Mouse (Mus musculus): Measurements from ENCODE around the gene Smtnl1. TPM values are rescaled to one million over a fixed set of nuclear protein-coding genes. Genes with fewer than 3 reads are reported as not detected.

Smtnl1 gene
- total RNA-seq (2021): not detected

- DNase-seq (ENCODE audit: low spot score in 2 of 2): no peak
- intact Hi-C loops (cut with DNase I): no loop called here
Observed at GRCm38 (mm10) chr2:84822552-84822951, at the start of gene Smtnl1. Gene Smtnl1, minus strand, starts transcription at chr2:84822652.

- no peak for DNase-seq (ENCODE audit: low spot score in 2 of 2)
- intact Hi-C loops (cut with DNase I): no loop called here
Observed at GRCm38 (mm10) chr2:84870623-84871160, 48.2 kb upstream of the Smtnl1 start.

DNA sequence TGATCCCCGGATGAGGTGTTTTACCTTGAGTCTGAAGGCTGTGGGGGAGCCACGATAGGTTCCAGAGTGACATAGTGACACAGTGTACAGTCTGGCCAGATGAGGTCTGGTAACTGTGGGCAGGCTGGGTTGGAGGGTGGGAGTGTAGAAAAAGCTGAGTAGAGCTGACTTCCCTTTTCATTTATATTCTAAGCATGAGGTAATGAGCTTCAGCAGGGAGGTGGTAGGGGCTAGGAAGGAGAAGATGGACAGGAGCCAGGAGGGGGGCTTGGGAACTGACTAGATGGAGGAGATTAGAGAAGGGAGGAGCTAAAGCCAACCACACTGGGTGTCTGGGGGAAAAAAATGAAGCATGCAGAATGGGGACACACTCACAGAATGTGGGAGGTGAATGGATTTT is 46.5 kb upstream of the Smtnl1 start:
- intact Hi-C loops (cut with DNase I): loop anchor here (2.0 to 5.0 kb wide), 2 partner anchors 20 to 37 kb away; no protein-coding TSS in a partner anchor
- DNase-seq (ENCODE audit: low spot score in 2 of 2): no peak

DNA sequence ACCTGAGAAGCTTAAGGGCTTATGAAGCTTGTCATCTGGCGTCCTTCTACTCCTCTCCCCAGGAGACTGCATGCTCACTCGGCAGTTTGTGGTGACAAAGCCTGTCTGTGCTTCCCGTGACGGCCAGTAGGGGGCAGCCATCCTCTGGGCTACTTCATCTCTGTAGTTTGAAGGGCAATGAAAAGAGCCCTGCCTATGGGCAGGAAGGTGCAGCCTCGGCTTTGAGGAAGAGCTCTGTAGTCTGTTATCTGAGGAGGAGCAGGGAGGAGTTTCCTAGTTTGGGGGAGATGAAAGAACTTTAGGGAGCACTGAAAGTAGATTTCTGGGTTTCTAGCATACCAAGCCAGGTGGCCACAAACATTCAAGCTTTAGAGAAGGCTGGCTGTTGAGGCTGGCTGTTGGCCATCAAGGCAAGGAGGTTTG is 46.1 kb upstream of the Smtnl1 start:
- intact Hi-C loops (cut with DNase I): loop anchor here (2.0 to 5.0 kb wide), 2 partner anchors 20 to 36 kb away; no protein-coding TSS in a partner anchor
- peak; percentile 74 to 79 for DNase-seq (ENCODE audit: low spot score in 2 of 2)

- DNase-seq (ENCODE audit: low spot score in 2 of 2): peak in 1 of 2 experiments; percentile 57
- intact Hi-C loops (cut with DNase I): loop anchor here (5.0 kb wide), 1 partner anchor 34 kb away; no protein-coding TSS in a partner anchor
Observed at GRCm38 (mm10) chr2:84865616-84866571, 43.4 kb upstream of the Smtnl1 start.

DNA sequence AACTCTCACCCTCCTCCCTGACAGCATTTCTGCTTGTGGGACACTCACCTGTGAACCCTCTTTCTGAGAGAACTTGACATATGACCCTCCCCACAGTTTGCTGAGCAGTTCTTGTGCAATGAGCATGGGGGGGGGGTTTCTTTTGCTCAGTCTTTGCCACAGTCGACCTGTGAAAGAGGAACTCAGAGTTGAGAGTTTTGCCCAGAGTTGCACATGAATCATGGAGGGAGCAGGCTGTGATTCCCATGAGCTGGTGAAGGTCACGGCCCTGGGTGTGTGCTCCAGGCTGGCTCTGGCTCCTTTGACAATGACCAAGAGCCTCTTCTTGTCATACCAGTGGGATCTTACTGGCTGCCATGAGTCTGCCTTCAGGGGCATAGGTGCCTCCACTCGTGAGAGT is 39.8 kb upstream of the Smtnl1 start:
- intact Hi-C loops (cut with DNase I): no loop called here
- DNase-seq (ENCODE audit: low spot score in 2 of 2): no peak

DNA sequence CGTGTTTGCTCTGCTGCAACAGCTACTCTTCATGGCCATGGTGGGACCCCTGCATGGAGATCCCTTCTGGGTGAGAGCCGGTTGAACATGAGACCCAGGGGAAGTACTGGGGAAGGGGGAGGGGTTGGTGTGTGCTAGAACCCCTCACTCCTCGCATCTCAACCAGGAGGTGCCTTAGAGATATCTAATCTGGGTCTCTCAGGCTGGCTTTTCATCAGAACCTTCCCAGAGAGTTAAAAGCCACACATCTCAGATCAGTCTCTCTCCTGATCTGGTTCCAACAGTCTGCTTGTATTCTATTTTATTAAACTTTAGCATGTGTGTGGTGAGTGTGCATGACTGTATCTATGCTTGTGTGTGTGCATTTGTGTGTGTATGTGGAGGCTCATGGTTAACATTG is 39.0 kb upstream of the Smtnl1 start:
- no peak for DNase-seq (ENCODE audit: low spot score in 2 of 2)
- intact Hi-C loops (cut with DNase I): no loop called here

DNA sequence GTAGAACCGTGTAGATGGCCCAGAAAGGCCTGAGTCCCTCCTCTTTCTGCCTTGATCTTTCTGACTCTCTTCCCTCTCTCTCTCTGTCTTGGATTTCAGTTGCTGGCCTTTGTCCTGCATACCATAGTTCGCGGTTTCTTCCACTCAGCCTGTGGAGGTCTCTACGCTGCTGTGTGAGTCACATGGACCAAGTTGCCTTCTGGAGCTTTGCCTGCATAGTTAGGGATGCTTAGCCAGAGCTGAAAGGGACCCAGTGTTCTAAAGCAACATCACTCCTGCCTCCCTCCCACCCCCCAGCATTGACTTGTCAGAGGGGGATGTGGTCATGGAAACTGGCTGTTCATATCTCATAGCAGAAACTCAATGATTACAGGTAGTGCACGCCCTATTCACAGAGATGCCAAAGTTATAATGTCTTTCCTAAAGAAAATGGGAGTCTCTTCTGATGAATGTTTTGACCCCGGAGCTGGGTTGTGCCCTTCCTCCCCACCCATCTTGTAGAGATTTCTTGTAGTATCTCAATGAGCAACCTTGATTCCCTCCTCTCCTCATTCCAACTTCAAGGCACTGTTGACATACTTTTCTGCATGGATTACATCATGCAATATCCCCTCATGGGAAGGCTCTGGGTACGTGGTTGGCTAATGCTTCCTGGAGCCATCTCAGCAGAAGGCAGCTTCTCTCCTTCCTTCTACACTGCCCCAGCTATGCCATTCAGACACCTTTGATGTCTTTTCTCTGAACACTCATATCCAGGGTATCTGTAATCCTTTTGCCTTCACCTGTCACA is 37.7 kb upstream of the Smtnl1 start:
- DNase-seq (ENCODE audit: low spot score in 2 of 2): no peak
- intact Hi-C loops (cut with DNase I): no loop called here

DNA sequence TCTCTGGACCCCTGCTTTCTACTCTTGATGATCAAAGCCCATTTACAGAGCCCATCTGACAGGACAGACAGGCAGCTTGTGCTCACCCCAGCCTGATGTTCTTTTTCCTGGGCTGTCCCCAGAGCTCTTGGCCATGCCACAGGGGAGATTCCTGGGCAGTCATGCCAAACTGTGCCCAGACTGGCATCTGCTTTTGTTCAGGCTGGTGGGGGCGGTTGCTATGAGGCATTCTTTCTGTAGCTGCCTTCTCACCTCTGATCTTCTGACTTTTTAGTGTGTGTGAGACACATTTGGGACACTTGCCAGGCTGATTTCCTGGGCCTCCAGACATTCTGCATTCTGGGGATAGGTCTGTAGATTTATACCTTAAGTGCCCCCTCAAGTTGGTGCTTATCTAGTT is 36.1 kb upstream of the Smtnl1 start:
- DNase-seq (ENCODE audit: low spot score in 2 of 2): no peak
- intact Hi-C loops (cut with DNase I): no loop called here

DNA sequence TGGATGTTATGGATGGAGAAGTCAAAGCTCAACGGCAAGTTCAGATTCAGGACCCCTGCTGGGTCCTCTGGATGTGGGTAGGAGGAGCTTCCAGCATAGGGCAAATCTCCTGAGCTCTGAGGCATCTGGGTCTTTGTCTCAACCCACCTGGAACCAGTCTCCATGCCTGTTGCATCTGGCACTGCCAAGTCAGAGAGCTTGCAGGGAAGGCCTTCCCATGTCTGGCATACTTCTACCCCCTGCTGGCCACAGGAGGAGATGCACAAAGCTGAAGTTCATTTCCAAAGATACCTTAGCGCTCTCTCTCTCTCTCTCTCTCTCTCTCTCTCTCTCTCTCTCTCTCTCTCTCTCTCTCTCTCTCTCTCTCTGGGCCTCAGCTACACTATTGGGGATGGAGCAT is 33.3 kb upstream of the Smtnl1 start:
- DNase-seq (ENCODE audit: low spot score in 2 of 2): no peak
- intact Hi-C loops (cut with DNase I): loop anchor here (2.0 kb wide), 1 partner anchor 23 kb away; no protein-coding TSS in a partner anchor

DNA sequence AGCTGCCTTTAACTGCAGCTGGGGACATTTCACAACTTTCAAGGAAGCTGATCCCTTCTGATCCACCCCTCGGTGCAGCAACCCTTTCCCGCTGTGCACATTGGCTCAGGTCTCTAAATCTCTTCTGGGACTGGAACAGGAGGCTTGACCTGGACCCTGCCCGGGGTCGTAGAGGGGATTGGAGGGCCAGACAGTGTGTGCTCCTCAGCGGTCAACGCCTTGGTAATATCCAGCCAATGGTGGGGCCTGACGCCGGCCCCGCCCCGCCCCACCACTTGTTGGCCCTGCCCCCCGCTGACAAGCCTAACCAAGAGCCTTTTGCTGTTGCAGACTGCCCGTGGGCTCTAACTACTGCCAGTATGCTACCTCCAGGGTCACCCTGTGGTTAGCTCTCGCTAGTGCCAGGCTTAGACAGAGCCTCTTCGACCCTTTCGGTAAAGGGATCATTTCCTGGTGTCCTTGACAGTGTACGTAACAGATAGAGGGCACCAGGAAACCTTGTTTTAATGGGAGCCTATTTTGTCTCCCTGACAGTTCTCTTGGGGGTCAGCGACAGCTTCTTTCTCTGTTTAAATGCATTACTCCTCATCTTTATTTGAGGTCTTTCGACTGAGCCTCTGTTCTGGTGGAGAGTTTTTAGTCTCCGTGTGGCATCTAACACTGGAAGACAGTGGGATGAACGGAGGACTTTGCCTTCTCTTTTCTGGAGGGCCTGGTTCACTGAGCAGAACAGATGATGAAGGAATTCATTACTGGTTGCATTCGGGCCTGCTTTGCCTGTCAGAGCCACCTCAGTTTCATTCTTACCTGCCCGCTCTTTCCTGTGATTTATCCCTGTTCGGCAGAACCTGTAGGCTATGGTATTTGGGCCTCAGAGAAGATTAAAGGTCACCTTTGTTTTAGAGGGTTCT is 28.9 kb upstream of the Smtnl1 start:
- intact Hi-C loops (cut with DNase I): no loop called here
- DNase-seq (ENCODE audit: low spot score in 2 of 2): no peak

- intact Hi-C loops (cut with DNase I): no loop called here
- no peak for DNase-seq (ENCODE audit: low spot score in 2 of 2)
Observed at GRCm38 (mm10) chr2:84850407-84851129, 28.1 kb upstream of the Smtnl1 start.

DNA sequence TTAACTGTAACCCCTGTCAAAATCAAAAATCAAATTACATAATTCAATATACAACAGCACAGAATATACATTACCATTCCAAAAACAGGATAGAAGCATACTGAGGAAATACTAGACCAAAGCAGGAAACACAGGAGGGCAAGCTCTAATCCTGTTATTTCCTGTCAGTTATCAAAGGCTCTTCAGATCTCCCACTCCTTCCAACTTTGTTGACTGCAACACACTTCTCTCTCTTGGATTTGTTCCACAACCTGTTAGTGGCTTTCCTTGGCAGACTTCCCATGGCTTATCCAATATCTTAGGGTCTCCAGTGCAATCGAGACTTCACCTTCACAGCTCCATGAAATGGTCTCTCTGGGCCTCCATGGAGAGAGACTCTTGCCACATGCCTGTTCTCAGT is 22.8 kb upstream of the Smtnl1 start:
- intact Hi-C loops (cut with DNase I): no loop called here
- DNase-seq (ENCODE audit: low spot score in 2 of 2): no peak

DNA sequence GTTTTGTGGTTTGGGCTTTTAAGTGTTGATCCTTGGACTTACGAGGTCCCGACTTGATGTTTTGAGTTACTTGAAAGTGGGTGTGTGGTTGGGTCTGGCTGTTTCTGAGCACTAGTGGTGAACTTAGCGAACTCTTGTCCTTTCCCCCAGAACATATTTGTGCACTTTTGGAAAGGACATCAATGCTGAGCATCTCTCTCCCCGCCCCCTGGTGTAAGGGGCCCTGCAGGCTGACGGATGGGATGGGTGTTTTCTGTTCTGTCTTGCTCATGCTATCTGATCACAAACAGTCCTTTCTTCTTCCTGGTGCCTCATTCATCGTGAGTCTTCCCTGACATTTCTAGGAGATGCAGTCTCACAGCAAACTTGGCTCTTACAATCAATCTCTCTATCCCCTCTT is 21.2 kb upstream of the Smtnl1 start:
- intact Hi-C loops (cut with DNase I): no loop called here
- DNase-seq (ENCODE audit: low spot score in 2 of 2): no peak

- intact Hi-C loops (cut with DNase I): no loop called here
- no peak for DNase-seq (ENCODE audit: low spot score in 2 of 2)
Observed at GRCm38 (mm10) chr2:84841905-84842304, 19.5 kb upstream of the Smtnl1 start.

DNA sequence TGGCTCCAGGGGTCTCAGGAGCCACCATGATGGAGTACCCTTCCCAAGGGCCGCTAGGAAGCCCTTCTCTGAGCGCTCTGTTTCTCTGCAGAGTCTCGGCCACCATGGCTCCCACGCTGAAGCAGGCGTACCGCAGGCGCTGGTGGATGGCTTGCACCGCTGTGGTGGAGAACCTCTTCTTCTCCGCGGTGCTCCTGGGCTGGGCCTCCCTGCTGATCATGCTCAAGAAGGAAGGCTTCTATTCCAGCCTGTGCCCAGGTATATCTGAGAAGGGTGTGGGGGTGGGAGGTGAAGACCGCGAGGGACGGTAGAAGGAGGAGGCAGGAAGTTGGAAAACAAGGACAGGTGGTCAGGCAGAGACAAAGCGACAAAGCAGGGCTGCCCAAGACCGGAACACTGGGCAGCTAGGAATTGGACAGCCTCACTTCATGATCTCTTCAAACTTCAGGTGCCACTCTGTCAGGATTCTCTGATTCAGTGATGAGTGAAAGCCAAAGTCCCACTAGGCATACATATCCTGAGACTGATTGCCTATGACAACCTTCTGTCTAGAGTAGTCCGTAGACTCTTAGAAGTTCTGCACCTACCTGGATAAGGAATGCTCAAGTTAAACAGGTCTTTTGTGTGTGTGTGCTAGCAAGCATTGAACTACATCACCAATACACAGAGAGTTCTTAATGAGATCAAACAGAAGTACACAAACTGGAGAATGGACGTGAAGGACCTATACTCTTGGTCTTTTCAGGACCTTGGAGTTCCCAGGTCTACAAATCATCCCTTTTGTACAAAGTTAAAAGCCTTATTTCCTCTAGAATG is 18.5 kb upstream of the Smtnl1 start:
- no peak for DNase-seq (ENCODE audit: low spot score in 2 of 2)
- intact Hi-C loops (cut with DNase I): no loop called here

DNA sequence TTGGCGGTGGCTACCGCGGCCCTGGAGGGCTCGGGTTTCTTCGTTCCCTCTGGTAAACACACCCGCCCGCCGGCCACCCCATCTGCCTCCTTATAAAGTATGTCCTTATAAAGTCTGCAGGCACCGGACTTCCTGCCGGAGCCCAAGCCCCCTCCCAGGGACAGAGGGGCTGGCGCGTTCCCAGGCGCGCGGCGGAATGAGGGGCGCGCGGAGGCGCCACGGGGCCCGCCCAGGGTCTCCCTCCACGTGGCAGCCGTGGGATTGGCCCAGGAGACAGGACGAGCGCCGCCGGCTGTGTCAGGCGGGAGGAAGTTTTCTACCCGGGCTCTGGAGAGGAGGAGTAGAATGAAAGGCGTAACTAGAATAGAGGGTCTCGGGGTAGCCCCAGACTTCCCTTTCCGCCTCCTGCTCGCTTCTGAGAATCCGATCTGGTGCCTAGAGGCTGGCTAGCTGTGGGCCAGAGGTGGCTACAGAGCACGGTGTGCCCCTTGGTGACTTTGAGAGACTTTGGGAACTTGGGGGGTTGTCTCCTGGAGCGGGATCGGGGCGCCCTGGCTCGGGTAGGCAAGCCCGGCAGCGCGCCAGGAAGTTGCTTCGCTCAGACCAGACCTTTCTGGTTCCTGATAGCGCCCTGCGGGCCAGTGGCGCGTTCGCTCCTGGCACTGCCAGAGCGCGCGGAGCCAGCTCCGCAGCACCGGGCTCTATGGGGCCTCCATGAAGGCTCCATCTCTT is 17.7 kb upstream of the Smtnl1 start:
- no peak for DNase-seq (ENCODE audit: low spot score in 2 of 2)
- intact Hi-C loops (cut with DNase I): no loop called here
